Mouse (Mus musculus): ENCODE results near the gene Pot1a.
A peak's percentile ranks its signal among the peaks of the same experiment; 100 is the strongest.

The Pot1a gene

DNA sequence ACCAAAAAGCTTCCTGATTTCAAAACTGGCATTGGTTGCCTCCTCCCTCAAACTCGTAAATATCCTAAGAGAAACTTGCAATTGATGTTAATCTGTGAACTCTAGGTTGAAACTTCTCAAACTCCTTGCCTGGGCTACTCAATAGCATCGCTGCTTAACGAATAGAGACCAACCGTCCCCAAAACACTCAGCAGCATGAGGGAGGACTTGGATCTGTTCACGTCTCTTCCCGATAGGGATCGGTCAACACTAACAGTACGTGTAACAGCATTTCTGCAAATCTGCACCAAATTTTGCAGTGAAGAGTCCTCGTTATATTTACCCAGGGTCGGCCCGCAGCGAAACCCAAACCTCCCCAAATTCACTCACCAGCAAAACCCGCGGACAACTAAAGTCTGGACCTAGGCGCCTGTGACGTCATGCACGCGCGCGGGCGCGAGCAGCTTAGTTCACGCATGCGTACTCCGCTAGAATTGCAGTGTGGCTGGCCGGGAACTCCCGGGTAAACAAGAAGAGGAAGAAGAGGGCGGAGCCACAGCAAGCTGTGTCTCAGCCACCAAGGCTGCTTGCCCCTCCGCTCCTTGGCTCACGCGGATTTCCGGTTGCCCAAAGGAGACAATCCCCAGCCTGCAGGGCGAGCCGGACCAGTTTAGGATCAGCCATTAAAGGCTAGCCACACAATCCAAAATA is at the start of gene Pot1a:
TSS of gene Pot1a (minus strand) at position 441 of the 690 bp plus-strand sequence.
- DNase-seq, result peak; percentile 96

DNA sequence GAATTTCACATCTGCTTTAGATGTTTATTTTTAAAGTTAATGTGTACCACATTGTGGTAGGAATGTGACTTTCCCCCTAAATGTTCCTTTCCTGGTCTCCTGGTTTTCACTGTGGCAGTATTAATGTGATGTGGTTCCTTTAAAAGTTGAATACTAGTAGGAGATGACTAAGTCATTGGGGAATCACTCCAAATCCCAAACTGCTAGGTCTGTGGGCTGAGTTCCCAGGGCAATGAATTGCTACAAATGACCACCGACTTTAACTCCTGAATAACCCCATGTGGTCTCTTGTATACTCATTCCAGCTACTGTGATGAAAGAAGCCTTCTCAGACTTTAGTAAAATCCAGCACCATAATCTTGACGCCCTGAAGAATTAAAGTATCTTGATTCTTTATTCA is 27.2 kb upstream of the Pot1a start:
- DNase-seq, result no peak

- DNase-seq, result no peak
These were observed 3.0 kb downstream of the Pot1a start for GRCm38 (mm10) chr6:25806021-25806420.

DNA sequence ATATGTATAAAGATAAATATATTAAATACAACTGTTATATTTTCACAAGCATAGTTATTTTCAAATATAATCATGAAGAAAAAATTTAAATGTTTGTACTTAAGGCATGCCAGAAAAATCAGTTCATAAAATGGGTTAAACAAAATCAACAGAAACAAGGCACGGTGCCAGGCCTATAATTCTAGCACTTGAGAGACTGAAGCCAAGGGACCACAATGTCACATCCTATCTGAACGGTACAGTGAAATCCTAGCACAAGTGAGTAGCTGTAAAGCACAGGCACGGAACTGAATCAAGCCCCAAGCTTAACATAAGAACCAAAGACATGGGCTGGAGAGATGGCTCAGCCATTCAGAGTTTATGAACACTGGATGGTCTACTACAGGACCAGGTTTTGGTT is 6.8 kb downstream of the Pot1a start:
- no peak for DNase-seq

- no peak for DNase-seq
These were observed 7.8 kb downstream of the Pot1a start for GRCm38 (mm10) chr6:25801230-25801629.

DNA sequence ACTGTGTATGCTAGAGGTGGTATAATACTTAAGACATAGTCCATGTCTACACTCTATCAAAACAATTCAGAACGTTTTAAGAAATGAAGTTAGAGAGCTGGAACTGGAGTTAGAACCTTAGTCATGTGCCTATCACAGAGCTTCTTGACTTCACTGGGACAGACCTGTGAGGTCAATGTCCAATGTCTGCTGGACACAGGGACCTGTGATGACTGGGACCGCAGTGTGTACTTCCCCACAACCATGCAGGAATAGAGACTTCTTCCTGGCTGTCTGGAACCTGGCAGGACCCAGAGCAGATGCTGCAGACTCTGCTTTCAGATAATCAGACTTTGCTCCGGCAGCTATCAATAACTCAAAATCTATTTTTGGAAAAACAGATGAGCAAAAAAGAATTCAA is 40.8 kb downstream of the Pot1a start:
- DNase-seq, result no peak

DNA sequence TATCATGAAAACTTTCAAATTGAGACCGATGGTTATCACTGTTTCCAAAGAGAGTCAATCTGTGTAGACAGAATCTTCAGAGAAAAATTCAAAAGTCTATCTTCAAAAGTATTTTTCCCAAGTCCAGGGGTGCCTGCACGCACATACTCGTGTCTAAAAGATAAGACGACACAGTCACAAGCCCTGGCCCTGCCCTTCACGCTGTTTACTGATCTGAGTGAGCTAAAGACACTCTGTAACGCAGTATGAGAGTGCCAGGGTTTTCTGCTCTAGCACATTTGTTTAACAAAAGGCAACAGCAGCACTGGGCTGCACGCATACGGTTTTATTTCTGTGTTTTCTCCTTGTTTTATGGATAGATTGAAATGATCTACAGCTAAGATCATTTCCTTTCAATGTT is 41.5 kb downstream of the Pot1a start:
- no peak for DNase-seq

GRCm38 (mm10) chr6:25767073-25767472 is 42.0 kb downstream of the Pot1a start:
- DNase-seq, result peak; percentile 30

GRCm38 (mm10) chr6:25766283-25766682 is 42.8 kb downstream of the Pot1a start:
- no peak for DNase-seq

DNA sequence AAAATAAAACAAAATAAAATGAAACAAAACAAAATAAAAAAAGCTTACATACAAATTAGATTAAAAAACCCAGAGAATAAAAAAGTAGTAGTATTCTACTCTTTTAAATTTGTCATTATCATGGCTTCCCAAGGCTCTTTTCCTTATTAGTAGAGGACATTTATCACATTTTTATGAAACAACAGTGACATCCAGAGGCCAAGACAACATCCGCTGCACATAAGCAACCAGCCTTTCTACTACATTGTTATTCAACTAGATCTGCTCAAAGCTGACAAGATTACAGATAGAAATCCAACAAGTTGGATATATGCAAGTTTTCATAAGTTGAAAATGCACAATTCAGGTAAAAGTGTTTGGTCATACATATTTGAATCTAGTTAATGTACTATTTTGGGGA is 56.4 kb downstream of the Pot1a start:
- no peak for DNase-seq

DNA sequence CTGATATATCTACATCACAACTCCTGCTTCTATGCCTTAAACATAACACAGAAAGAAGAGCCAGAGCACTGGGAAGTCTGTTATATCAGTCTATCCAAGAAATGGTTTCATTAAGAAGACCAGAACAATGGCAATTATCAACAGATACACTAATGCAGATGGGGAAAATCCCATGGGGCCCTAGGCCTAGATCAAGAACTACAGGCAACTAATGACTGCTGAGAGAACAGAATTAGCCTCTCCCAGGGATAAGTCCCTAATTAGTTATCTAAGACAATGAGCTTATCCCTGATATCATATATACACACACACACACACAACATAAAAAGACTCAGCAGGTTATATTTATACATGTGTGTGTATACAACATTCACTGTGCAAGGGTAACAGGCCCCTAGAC is 72.5 kb downstream of the Pot1a start:
- no peak for DNase-seq

DNA sequence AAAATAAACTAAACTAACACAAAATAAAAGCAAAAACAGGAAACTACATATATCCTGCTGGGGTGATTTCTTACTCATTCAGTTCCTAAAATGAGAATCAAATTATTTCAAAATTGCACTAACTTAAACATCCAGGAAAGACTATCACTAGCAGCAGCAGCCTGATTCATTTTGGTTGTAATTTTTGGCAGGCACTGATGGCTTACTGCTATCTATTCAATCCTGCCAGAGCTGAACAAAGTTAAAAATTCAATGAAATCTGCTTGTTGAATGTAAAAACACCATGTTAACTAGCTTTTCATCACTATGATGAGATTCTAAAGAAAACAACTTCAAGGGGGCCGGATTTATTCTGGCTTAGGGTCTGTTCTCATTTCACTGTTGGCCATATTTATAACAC is 82.5 kb downstream of the Pot1a start:
- no peak for DNase-seq

DNA sequence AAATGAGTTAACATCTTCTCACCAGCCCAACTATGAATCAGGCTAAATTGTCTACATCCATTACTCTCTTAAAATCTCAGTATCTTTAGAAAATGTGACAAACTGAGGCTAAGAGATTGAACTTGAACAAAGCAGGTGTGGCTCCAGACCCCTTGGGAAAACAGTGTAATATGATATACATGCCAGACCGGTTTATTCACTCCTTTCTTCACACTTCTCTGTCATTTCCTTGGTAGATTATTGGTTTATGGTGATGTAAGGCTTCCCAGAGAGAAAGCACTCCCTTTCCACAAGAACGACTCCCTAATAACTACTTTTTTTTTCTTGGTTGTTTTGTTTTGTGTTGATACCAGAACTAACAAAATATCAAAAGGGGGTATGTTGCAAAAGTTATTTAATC is 98.4 kb downstream of the Pot1a start:
- DNase-seq, result no peak

GRCm38 (mm10) chr6:25709250-25709895 is 99.7 kb downstream of the Pot1a start:
- no peak for DNase-seq

DNA sequence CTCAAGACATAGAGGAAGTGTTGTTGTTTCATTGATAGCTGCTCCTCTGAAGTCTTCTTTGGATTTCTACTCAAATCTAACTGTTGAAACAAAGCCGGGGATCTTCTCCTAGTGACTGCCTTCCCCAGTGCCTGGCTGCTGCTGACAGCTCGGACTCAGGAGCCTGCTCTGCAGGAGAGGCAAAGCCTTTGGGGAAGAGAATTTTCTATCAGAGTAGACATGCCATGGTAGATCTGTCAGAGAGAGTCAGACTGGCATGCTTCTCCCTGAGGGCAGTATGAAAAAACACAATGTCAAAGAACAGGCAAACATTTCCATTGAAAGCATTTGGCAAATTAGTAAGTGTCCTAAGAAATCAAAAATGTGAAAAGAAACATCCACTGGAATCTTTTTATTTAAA is 109.1 kb downstream of the Pot1a start:
- DNase-seq, result no peak
